Mouse (Mus musculus): Measurements from ENCODE around the gene Tle4. TPM values are rescaled to one million over a fixed set of nuclear protein-coding genes. Genes with fewer than 3 reads are reported as not detected.

Gene Tle4
- polyA plus RNA-seq, 1 experiment from 2014 or later, result 11.7 TPM

DNA sequence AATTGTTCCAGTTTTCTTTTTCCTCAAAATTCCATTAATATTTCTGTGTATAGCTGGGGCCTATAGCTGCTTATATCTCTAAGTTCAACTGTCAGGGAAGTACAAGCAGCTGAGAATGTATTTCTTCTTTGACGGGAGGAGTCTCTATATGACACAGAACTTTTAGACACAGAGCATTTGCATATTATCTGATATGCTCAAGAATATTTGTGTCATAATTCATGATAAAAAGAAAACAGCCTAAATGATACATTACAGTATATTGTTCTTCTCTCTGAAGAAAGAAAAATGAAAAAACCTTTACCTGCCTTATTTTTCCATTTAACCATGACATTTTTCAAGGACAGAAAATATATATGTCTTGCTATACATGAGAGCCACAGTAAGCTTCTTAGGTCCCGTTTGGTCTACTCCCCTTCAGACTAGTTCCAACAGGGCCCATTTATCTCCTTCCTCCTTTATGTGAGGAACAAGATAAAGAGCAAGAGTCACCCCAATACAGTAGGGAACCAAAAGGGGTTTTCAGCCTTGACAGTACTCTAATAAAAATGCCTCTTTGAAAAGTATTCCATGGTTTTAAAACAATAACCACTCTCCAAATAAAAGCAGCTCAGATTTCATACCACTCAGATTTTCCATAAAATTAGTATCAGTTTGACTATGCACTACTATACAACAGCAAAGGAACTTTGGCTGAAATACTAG, 77.6 kb downstream of the Tle4 start:
- H3K4me2 ChIP-seq (ENCODE audit: low read length), result no peak overlapping the region
- WGBS, result 71% methylated on average over 2 of the region's 2 CpGs
- H3K27ac ChIP-seq (replicated peaks in 1 of 2; ENCODE audit: control insufficient read depth in 1 of 2, insufficient read depth in 1 of 2, low read depth in 2 of 2, low read length in 2 of 2), result no peak overlapping the region
- H3K4me1 ChIP-seq (ENCODE audit: control insufficient read depth in 2 of 2, insufficient read depth in 2 of 2, low read length in 2 of 2), result no peaks in the 10 kb centered on the region
- H3K4me3 ChIP-seq (ENCODE audit: control insufficient read depth in 1 of 2, insufficient read depth in 1 of 2, low read depth in 1 of 2, low read length in 2 of 2), result no peak overlapping the region
- no peak overlapping the region for H3K9ac ChIP-seq (ENCODE audit: low read length)
- ATAC-seq (ENCODE audit: insufficient number of reproducible peaks, insufficient read depth, low FRiP score, low read depth), result no peak
- H3K9me3 ChIP-seq (ENCODE audit: control insufficient read depth, low read length), result no peaks in the 10 kb centered on the region
- no peaks in the 10 kb centered on the region for H3K27me3 ChIP-seq (ENCODE audit: control insufficient read depth, insufficient read depth, low read length)
- peaks cover 12% of the 10 kb centered on the region; the same call in 1 of the 2 replicates for H3K36me3 ChIP-seq (ENCODE audit: control insufficient read depth, insufficient read depth, low read length)

DNA sequence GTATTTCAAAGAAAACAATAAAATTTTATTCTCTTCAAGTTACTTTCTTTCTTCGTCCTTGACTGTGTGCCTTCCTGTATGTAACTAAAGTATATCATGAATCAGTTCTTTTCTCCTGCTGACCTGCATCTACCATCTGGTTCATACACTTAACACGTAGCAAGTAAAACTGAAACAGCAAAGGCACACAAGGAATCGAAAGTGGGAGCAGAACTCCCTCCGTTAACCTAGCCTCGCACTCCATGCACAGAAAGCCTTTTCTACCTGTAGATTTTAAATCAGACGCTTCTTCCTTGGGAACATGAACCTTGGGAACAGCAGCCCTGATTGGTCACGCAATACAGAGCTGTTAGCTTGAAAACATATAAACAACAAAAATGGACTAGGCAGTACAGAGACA, 78.7 kb downstream of the Tle4 start:
- no peak overlapping the region for H3K27ac ChIP-seq (replicated peaks in 1 of 2; ENCODE audit: control insufficient read depth in 1 of 2, insufficient read depth in 1 of 2, low read depth in 2 of 2, low read length in 2 of 2)
- ATAC-seq (ENCODE audit: insufficient number of reproducible peaks, insufficient read depth, low FRiP score, low read depth), result no peak
- no peaks in the 10 kb centered on the region for H3K4me1 ChIP-seq (ENCODE audit: control insufficient read depth in 2 of 2, insufficient read depth in 2 of 2, low read length in 2 of 2)
- H3K4me2 ChIP-seq (ENCODE audit: low read length), result no peak overlapping the region
- H3K27me3 ChIP-seq (ENCODE audit: control insufficient read depth, insufficient read depth, low read length), result no peaks in the 10 kb centered on the region
- WGBS, result 94% methylated on average over 7 of the region's 7 CpGs
- no peak overlapping the region for H3K4me3 ChIP-seq (ENCODE audit: control insufficient read depth in 1 of 2, insufficient read depth in 1 of 2, low read depth in 1 of 2, low read length in 2 of 2)
- H3K36me3 ChIP-seq (ENCODE audit: control insufficient read depth, insufficient read depth, low read length), result peaks cover 15% of the 10 kb centered on the region; the same call in 1 of the 2 replicates
- H3K9me3 ChIP-seq (ENCODE audit: control insufficient read depth, low read length), result no peaks in the 10 kb centered on the region
- H3K9ac ChIP-seq (ENCODE audit: low read length), result no peak overlapping the region

DNA sequence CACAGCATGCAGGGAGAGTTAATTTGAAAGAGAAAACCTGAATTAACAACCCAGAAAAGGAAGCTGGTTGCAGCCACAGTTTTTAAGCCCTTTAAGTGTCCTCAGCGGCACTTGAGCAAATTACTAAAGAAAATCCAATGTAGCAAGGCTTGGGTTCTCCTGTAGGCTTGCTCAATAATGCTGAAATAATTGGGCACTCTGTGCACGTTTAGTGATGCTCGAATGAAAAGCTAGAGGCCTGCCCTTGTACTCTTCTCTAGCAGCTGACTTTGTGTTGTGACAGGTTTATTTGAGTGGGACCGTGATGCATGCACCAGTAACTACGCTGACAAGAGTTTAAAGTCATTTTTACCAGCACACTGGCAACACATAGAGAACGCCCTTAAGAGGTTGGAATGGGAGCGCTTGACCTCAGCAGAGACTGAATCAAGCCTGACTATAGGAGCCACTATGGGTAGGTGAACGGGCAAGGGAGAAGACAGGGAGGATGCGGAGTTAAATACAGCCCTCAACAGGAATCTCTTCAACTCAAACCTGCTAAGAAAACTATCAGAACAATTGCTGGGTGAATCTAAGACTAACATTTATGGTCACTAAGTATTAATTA, 79.3 kb downstream of the Tle4 start:
- Histone ChIP-seq H3K4me1 (ENCODE audit: control insufficient read depth in 2 of 2, insufficient read depth in 2 of 2, low read length in 2 of 2) (no peaks in the 10 kb centered on the region), H3K9ac (ENCODE audit: low read length) (no peak overlapping the region), H3K27me3 (ENCODE audit: control insufficient read depth, insufficient read depth, low read length) (no peaks in the 10 kb centered on the region), H3K9me3 (ENCODE audit: control insufficient read depth, low read length) (no peaks in the 10 kb centered on the region), H3K36me3 (ENCODE audit: control insufficient read depth, insufficient read depth, low read length) (peaks cover 15% of the 10 kb centered on the region; the same call in 1 of the 2 replicates), H3K4me2 (ENCODE audit: low read length) (no peak overlapping the region), H3K27ac (replicated peaks in 1 of 2; ENCODE audit: control insufficient read depth in 1 of 2, insufficient read depth in 1 of 2, low read depth in 2 of 2, low read length in 2 of 2) (no peak overlapping the region), H3K4me3 (ENCODE audit: control insufficient read depth in 1 of 2, insufficient read depth in 1 of 2, low read depth in 1 of 2, low read length in 2 of 2) (no peak overlapping the region)
- WGBS, result 85% methylated on average over 9 of the region's 9 CpGs
- ATAC-seq (ENCODE audit: insufficient number of reproducible peaks, insufficient read depth, low FRiP score, low read depth), result no peak

DNA sequence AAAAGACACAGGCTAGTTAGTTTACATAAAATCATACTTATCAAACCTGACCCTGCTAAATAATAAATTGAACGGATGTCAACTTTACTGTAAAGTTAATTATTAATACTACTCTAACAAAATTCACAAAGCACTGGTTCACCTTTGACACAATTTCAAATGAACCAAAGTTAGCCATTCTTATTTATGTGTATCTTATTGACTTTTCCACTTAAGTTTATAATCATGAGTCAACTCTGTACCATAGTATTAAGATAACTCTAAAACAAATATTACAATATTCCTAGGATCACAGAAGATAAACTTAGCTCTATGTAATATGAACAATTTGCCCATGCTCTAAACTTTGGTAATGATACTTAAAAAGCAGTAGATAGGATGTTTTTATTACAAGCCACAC, 81.4 kb downstream of the Tle4 start:
- Histone ChIP-seq H3K4me1 (ENCODE audit: control insufficient read depth in 2 of 2, insufficient read depth in 2 of 2, low read length in 2 of 2) (no peaks in the 10 kb centered on the region), H3K9ac (ENCODE audit: low read length) (no peak overlapping the region), H3K27ac (replicated peaks in 1 of 2; ENCODE audit: control insufficient read depth in 1 of 2, insufficient read depth in 1 of 2, low read depth in 2 of 2, low read length in 2 of 2) (no peak overlapping the region), H3K4me2 (ENCODE audit: low read length) (no peak overlapping the region), H3K27me3 (ENCODE audit: control insufficient read depth, insufficient read depth, low read length) (no peaks in the 10 kb centered on the region), H3K9me3 (ENCODE audit: control insufficient read depth, low read length) (no peaks in the 10 kb centered on the region), H3K4me3 (ENCODE audit: control insufficient read depth in 1 of 2, insufficient read depth in 1 of 2, low read depth in 1 of 2, low read length in 2 of 2) (no peak overlapping the region), H3K36me3 (ENCODE audit: control insufficient read depth, insufficient read depth, low read length) (peaks cover 15% of the 10 kb centered on the region; the same call in 1 of the 2 replicates)
- 95% methylated on average over 1 of the region's 1 CpGs for WGBS
- no peak for ATAC-seq (ENCODE audit: insufficient number of reproducible peaks, insufficient read depth, low FRiP score, low read depth)

DNA sequence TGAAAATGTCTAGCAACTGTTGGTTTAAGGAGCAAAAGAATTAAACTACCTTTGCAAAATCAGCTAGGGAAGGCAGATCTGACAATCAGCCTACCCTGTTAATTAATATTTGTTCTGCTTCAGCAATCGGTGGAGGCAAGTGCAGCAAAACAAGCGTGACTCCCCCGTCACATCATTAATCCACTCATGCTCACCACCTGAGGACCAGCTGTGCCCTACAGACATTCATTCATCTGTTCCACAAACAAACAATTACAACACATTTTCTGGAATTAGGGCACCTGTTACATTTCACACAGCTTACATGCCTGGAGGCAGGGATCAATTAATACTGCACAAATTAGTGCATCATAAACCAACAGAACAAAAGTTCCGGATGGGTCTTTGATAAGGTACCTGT, 89.0 kb downstream of the Tle4 start:
- no peaks in the 10 kb centered on the region for H3K27me3 ChIP-seq (ENCODE audit: control insufficient read depth, insufficient read depth, low read length)
- 92% methylated on average over 4 of the region's 4 CpGs for WGBS
- no peak overlapping the region for H3K27ac ChIP-seq (replicated peaks in 1 of 2; ENCODE audit: control insufficient read depth in 1 of 2, insufficient read depth in 1 of 2, low read depth in 2 of 2, low read length in 2 of 2)
- H3K4me2 ChIP-seq (ENCODE audit: low read length), result no peak overlapping the region
- no peak overlapping the region for H3K9ac ChIP-seq (ENCODE audit: low read length)
- 0 out of 4 replicates have a peak, but pooled peaks cover 0 to 2% of the 10 kb centered on the region in 2 experiments for H3K4me1 ChIP-seq (ENCODE audit: control insufficient read depth in 2 of 2, insufficient read depth in 2 of 2, low read length in 2 of 2)
- H3K4me3 ChIP-seq (ENCODE audit: control insufficient read depth in 1 of 2, insufficient read depth in 1 of 2, low read depth in 1 of 2, low read length in 2 of 2), result no peak overlapping the region
- no peaks in the 10 kb centered on the region for H3K9me3 ChIP-seq (ENCODE audit: control insufficient read depth, low read length)
- no peak for ATAC-seq (ENCODE audit: insufficient number of reproducible peaks, insufficient read depth, low FRiP score, low read depth)
- no peaks in the 10 kb centered on the region for H3K36me3 ChIP-seq (ENCODE audit: control insufficient read depth, insufficient read depth, low read length)

DNA sequence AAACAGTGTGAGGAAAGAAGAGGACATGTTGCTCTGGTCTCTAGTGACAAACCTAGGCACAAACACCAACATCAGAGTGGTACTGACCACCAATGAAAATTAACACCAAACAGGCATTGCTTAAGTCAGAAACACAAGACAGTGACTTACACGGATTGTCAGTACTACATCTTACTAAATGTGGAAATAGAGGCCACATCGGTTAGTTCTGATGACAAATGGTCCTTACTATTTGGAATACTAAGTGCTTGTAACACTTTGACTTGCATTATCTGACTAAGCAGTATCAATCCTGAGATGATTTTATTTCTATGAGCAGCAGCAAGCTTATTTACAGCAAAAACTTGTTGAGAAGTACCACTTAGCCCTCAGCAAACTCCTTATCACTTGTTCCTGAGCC, 89.9 kb downstream of the Tle4 start:
- no peak for ATAC-seq (ENCODE audit: insufficient number of reproducible peaks, insufficient read depth, low FRiP score, low read depth)
- Histone ChIP-seq H3K36me3 (ENCODE audit: control insufficient read depth, insufficient read depth, low read length) (no peaks in the 10 kb centered on the region), H3K27ac (replicated peaks in 1 of 2; ENCODE audit: control insufficient read depth in 1 of 2, insufficient read depth in 1 of 2, low read depth in 2 of 2, low read length in 2 of 2) (no peak overlapping the region), H3K9ac (ENCODE audit: low read length) (no peak overlapping the region), H3K4me2 (ENCODE audit: low read length) (no peak overlapping the region), H3K4me3 (ENCODE audit: control insufficient read depth in 1 of 2, insufficient read depth in 1 of 2, low read depth in 1 of 2, low read length in 2 of 2) (no peak overlapping the region), H3K4me1 (ENCODE audit: control insufficient read depth in 2 of 2, insufficient read depth in 2 of 2, low read length in 2 of 2) (0 out of 4 replicates have a peak, but pooled peaks cover 0 to 2% of the 10 kb centered on the region in 2 experiments), H3K9me3 (ENCODE audit: control insufficient read depth, low read length) (no peaks in the 10 kb centered on the region), H3K27me3 (ENCODE audit: control insufficient read depth, insufficient read depth, low read length) (no peaks in the 10 kb centered on the region)
- 66% methylated on average over 2 of the region's 2 CpGs for WGBS

DNA sequence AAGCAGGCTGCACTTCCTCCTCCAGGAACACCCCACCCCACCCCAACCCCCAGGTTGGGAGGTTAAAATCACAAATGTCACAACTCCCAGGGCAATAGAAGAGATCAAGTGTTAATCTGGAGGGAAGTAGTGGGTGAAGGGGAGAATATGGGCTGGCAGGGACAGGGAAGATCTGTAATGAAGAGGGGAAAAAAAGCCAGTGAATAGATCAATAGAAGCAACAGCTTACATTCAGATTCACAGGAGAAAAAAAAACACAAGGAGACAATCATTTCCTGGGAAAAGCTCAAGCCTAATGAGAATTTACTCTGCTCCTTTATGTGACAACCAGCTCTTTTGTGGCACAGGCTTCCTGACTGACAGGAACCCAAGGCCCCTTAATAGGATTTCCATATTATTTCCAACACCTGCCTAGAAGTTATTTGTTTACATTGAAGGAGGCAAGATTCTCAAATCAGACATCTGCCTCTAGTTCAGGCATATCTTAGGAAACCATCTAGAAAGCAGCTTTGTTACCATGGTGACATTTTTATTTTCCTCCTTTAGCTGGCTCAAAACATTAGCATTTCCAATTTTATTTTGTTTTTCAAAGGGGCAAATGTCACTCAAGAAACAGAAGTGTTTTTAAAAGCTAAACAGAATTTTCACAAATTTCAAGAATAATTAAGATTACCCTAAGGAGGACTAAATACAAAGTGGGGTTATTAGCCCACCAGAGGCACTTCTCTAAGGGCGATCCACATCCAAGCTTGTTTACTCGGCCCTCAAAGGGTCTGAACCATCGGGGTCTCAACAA, 90.8 kb downstream of the Tle4 start:
- Histone ChIP-seq H3K9ac (ENCODE audit: low read length) (no peak overlapping the region), H3K27ac (replicated peaks in 1 of 2; ENCODE audit: control insufficient read depth in 1 of 2, insufficient read depth in 1 of 2, low read depth in 2 of 2, low read length in 2 of 2) (no peak overlapping the region), H3K36me3 (ENCODE audit: control insufficient read depth, insufficient read depth, low read length) (no peaks in the 10 kb centered on the region), H3K4me2 (ENCODE audit: low read length) (no peak overlapping the region), H3K9me3 (ENCODE audit: control insufficient read depth, low read length) (no peaks in the 10 kb centered on the region), H3K4me3 (ENCODE audit: control insufficient read depth in 1 of 2, insufficient read depth in 1 of 2, low read depth in 1 of 2, low read length in 2 of 2) (no peak overlapping the region), H3K4me1 (ENCODE audit: control insufficient read depth in 2 of 2, insufficient read depth in 2 of 2, low read length in 2 of 2) (0 out of 4 replicates have a peak, but pooled peaks cover 0 to 2% of the 10 kb centered on the region in 2 experiments), H3K27me3 (ENCODE audit: control insufficient read depth, insufficient read depth, low read length) (no peaks in the 10 kb centered on the region)
- ATAC-seq (ENCODE audit: insufficient number of reproducible peaks, insufficient read depth, low FRiP score, low read depth), result no peak
- WGBS, result 73% methylated on average over 3 of the region's 3 CpGs

Data from heart, embryonic 14.5 days (tissue).